Comparison of ENCODE assay signal across 11 mouse cellular contexts in the genomic region with DNA sequence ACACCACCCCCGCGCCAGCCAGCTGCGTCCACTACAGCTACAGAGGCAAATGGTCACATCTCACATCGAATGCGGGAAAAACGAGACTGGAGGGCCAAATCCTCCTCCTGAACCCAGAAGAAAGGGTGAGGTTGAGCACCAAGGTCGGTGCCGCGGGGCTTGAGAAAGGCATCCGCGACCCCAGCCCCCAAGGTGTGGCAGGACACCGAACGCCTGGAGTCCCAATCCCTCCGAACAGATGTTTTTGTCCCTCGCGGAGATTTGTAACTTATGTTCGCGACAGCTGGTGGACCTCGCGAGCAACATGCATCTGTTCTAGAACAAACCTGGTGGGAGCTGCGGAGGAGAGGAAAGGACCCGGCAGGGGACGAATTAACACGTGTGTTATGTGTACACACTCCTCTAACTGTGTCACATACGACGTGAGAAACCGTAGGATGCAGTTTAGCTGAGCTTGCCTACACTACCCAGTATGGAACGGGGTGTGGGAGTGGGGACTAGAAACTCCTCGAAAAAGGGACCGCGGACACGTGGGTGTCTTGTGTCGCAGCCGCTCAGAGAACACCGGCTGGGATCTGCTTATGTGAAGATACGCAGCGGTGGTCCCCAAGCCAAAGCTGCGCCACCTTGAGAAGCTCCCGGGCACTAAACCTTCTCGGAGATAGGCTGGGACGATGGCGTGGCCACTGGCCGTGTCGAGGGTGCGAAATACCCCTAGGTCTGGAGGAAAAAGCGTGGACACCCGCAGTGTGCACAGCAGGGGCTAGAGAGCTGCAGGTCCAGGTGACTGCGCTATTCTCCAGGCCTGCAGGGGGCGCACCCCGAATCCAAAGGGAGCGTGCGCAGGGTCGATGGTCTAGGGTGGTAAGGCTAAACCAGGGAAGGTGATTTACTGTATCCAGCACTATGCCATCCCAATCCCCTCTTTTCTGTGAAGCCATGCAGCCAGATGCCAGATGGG. TPM values are rescaled to one million over a fixed set of nuclear protein-coding genes. Genes with fewer than 3 reads are reported as not detected.
DNase-seq lines count a peak whose midpoint lies in the region; ATAC-seq and TF ChIP-seq lines count a peak whose summit lies in the region.
"Had no signal": no experiment of that assay in that cellular context is flagged by ENCODE, and none has a peak within 500 bp of the region (broad histone marks: within the 10 kb centered on the region; RNA-seq: fewer than 3 reads in every experiment).

No protein-coding gene starts in this region.

- ATAC-seq in hindbrain, postnatal 0 days, result peak; percentile 53; the same call in 1 of the 2 replicates
- ATAC-seq in stomach, embryonic 14.5 days (ENCODE audit: insufficient number of reproducible peaks, insufficient read depth, low FRiP score, low read depth), result peak; percentile 46; the same call in 1 of the 2 replicates

- H3K9me3 ChIP-seq in hindbrain, postnatal 0 days (ENCODE audit: low read length), result no peaks in the 10 kb centered on the region
- H3K9me3 ChIP-seq in stomach, embryonic 14.5 days (ENCODE audit: control insufficient read depth, low read depth, low read length), result no peaks in the 10 kb centered on the region

- H3K4me2 ChIP-seq in hindbrain, postnatal 0 days (ENCODE audit: low read depth, low read length), result peak overlapping the region; percentile 13; the same call in 1 of the 2 replicates
- H3K4me2 ChIP-seq in stomach, embryonic 14.5 days (replicated peaks; ENCODE audit: low read depth, low read length), result peak overlapping the region; percentile 23

- no peak overlapping the region for H3K4me3 ChIP-seq in gastrocnemius, adult 2 months
- no peak overlapping the region for H3K4me3 ChIP-seq in hindbrain, postnatal 0 days (ENCODE audit: low read length)
- H3K4me3 ChIP-seq in stomach, embryonic 14.5 days (ENCODE audit: low read depth, low read length), result peak overlapping the region; percentile 8; the same call in 1 of the 2 replicates

- H3K27me3 ChIP-seq in hindbrain, postnatal 0 days (ENCODE audit: insufficient read depth, low read length), result peaks cover 72% of the 10 kb centered on the region
- peaks cover 48% of the 10 kb centered on the region for H3K27me3 ChIP-seq in stomach, embryonic 14.5 days (ENCODE audit: control insufficient read depth, insufficient read depth, low read length)
- H3K27me3 ChIP-seq: CH12.LX had no signal

- no peak for DNase-seq in gastrocnemius, adult 2 months
- DNase-seq in gastrocnemius, postnatal 4 days (ENCODE audit: low spot score in 2 of 2), result no peak
- DNase-seq in right cerebral cortex, postnatal 25 days, result peak; percentile 14
- no peak for DNase-seq in right cerebral cortex, adult 2 months (ENCODE audit: low spot score in 2 of 2)
- no peak for DNase-seq in hindbrain, postnatal 0 days (ENCODE audit: low spot score)
- DNase-seq in adrenal gland, postnatal 25 days, result no peak
- DNase-seq in lung, postnatal 10 days, result no peak
- DNase-seq: thymus, postnatal 25 days had no signal

- no peak overlapping the region for H3K9ac ChIP-seq in hindbrain, postnatal 0 days (replicated peaks; ENCODE audit: low read length)
- no peak overlapping the region for H3K9ac ChIP-seq in stomach, embryonic 14.5 days (replicated peaks; ENCODE audit: low read depth, low read length)

- no peaks in the 10 kb centered on the region for H3K36me3 ChIP-seq in hindbrain, postnatal 0 days (ENCODE audit: insufficient read depth, low read length)
- H3K36me3 ChIP-seq in stomach, embryonic 14.5 days (ENCODE audit: control insufficient read depth, insufficient read depth, low read length), result no peaks in the 10 kb centered on the region

- TF ChIP-seq CTCF in gastrocnemius, adult 2 months (IDR thresholded peaks at IDR 0.05), result peak; percentile 26; the same call in 1 of the 2 replicates
- peak; percentile 55 for TF ChIP-seq CTCF in hindbrain, postnatal 0 days (IDR thresholded peaks at IDR 0.05; ENCODE audit: low read depth)

- no peak overlapping the region for H3K27ac ChIP-seq in gastrocnemius, adult 2 months
- no peak overlapping the region for H3K27ac ChIP-seq in hindbrain, postnatal 0 days
- H3K27ac ChIP-seq in stomach, embryonic 14.5 days (ENCODE audit: low read length), result no peak overlapping the region
- H3K27ac ChIP-seq: macrophage had no signal

- WGBS in hindbrain, postnatal 0 days, result 7% methylated on average over 53 of the region's 53 CpGs
- WGBS in stomach, embryonic 14.5 days, result 4% methylated on average over 53 of the region's 53 CpGs

- H3K4me1 ChIP-seq in hindbrain, postnatal 0 days (ENCODE audit: insufficient read depth, low read length), result no peaks in the 10 kb centered on the region
- H3K4me1 ChIP-seq in stomach, embryonic 14.5 days (ENCODE audit: control insufficient read depth, insufficient read depth, low read length), result no peaks in the 10 kb centered on the region

- intact Hi-C loops in gastrocnemius, adult 2 months (cut with DNase I), result no loop called here

RNA-seq across cellular contexts. Expression of gene Nkx6-1, which starts 16.8 kb away (rescaled TPM):
- total RNA-seq in gastrocnemius, adult 2 months (2021), result not detected
- total RNA-seq in gastrocnemius, postnatal 4 days (2021), result not detected
- 2.4 and 2.6 TPM in 2 replicates for total RNA-seq in hindbrain, postnatal 0 days (2014; rRNA removed)
- polyA plus RNA-seq in hindbrain, postnatal 0 days (2015; fragmentation: Nextera tagmentation; extraction: Ambion mirVana), result 4.3 TPM in 2 replicates
- 3.3 and 4.5 TPM in 2 replicates for polyA plus RNA-seq in stomach, embryonic 14.5 days (2014; fragmentation: Nextera tagmentation; extraction: Ambion mirVana)
- not detected in 2 replicates for total RNA-seq in adrenal gland, postnatal 25 days (2021)
- total RNA-seq: CH12.LX had no signal
- polyA plus RNA-seq: macrophage had no signal
